Mouse (Mus musculus) embryonic facial prominence, embryonic 14.5 days (tissue): ENCODE results near the gene Zfhx3. TPM values are rescaled to one million over a fixed set of nuclear protein-coding genes. Genes with fewer than 3 reads are reported as not detected.

Source experiments
- ATAC-seq: fragments of 200-750 bp; cut with Nextera tagmentation; 2 replicates; pipeline ENCODE4 v1.8.0; 2017; ENCODE audit warnings: low read depth, moderate number of reproducible peaks, moderate TSS enrichment
- DNase-seq: peaks from one replicate; pipeline ENCODE4 v3.0.0-alpha.2; 2015; ENCODE audit warnings: low spot score
- H3K27ac ChIP-seq: fragments of 300-500 bp; sonication (generic); replicated peaks from 2 replicates; pipeline ENCODE4 v1.5.1; 2014; ENCODE audit warnings: low read depth, mild to moderate bottlenecking, low read length, moderate library complexity
- H3K27me3 ChIP-seq: fragments of 300-500 bp; sonication (generic); replicated peaks from 2 replicates; pipeline ENCODE4 v1.6.1; 2014; ENCODE audit warnings: low read length; ENCODE audit not compliant: control insufficient read depth, insufficient read depth
- H3K36me3 ChIP-seq: fragments of 300-500 bp; sonication (generic); 2 replicates; pipeline ENCODE4 v1.6.1; 2014; ENCODE audit warnings: low read length, mixed read lengths; ENCODE audit not compliant: control insufficient read depth, insufficient read depth
- H3K4me1 ChIP-seq: fragments of 300-500 bp; sonication (generic); 2 replicates; pipeline ENCODE4 v1.6.1; 2014; ENCODE audit warnings: antibody characterized with exemption, low read length; ENCODE audit not compliant: control insufficient read depth, insufficient read depth
- H3K4me2 ChIP-seq: fragments of 300-500 bp; sonication (generic); 2 replicates; pipeline ENCODE4 v1.6.1; 2014; ENCODE audit warnings: low read depth, mild to moderate bottlenecking, low read length, moderate library complexity, mixed read lengths
- H3K4me3 ChIP-seq: fragments of 300-500 bp; sonication (generic); 2 replicates; pipeline ENCODE4 v1.5.1; 2014; ENCODE audit warnings: low read depth, mild to moderate bottlenecking, low read length
- H3K9ac ChIP-seq: fragments of 300-500 bp; sonication (generic); 2 replicates; pipeline ENCODE4 v1.6.1; 2014; ENCODE audit warnings: low read depth, mild to moderate bottlenecking, low read length, moderate library complexity, mixed read lengths
- H3K9me3 ChIP-seq: fragments of 300-500 bp; sonication (generic); 2 replicates; pipeline ENCODE4 v1.6.1; 2016; ENCODE audit warnings: low read length; ENCODE audit not compliant: control insufficient read depth
- WGBS: fragments of 180-500 bp; shearing (Covaris S2); extraction: QIAGEN DNeasy Blood & Tissue Kit; methylation state at CpG from one replicate; pipeline ENCODE4 v1.1.7; 2014; 5-methylcytosine and 5-hydroxymethylcytosine counted together
- polyA plus RNA-seq: library from polyadenylated mRNA; unstranded; fragments of >200 nt; fragmentation: Nextera tagmentation; extraction: Ambion mirVana; gene quantifications from 2 replicates; pipeline ENCODE4 v1.2.1, GENCODE M21; 2014

Gene Zfhx3
- polyA plus RNA-seq, 1 experiment from 2014 or later = 14.2 TPM

- peak; percentile 33 for DNase-seq
- WGBS = 73% methylated on average over 2 of the region's 2 CpGs
- no peak for ATAC-seq
Measured at GRCm38 (mm10) chr8:108847356-108847755, 904.9 kb downstream of the Zfhx3 start.

GRCm38 (mm10) chr8:108848484-108848883 lies 906.0 kb downstream of the Zfhx3 start:
- WGBS = 77% methylated on average over 3 of the region's 3 CpGs
- Histone ChIP-seq H3K9me3 (no peaks in the 10 kb centered on the region), H3K9ac (no peak overlapping the region), H3K27ac (no peak overlapping the region), H3K4me1 (no peaks in the 10 kb centered on the region), H3K4me2 (no peak overlapping the region), H3K4me3 (no peak overlapping the region), H3K36me3 (no peaks in the 10 kb centered on the region; the same call in 1 of the 2 replicates), H3K27me3 (no peaks in the 10 kb centered on the region)
- no peak for ATAC-seq
- no peak for DNase-seq

More at GRCm38 (mm10) chr8:108847356-108847755, 904.9 kb downstream of the Zfhx3 start:
- H3K4me3 ChIP-seq = no peak overlapping the region
- no peak overlapping the region for H3K27ac ChIP-seq
- no peaks in the 10 kb centered on the region; the same call in 1 of the 2 replicates for H3K36me3 ChIP-seq
- no peak overlapping the region for H3K9ac ChIP-seq
- no peaks in the 10 kb centered on the region for H3K27me3 ChIP-seq
- H3K9me3 ChIP-seq = no peaks in the 10 kb centered on the region
- no peak overlapping the region for H3K4me2 ChIP-seq
- no peaks in the 10 kb centered on the region for H3K4me1 ChIP-seq

- no peak for DNase-seq
- WGBS = 90% methylated on average over 10 of the region's 10 CpGs
- 0 out of 2 replicates have a peak overlapping the region, but pooled peaks have one; percentile 30 for H3K9ac ChIP-seq
- peaks cover 16% of the 10 kb centered on the region; the same call in 1 of the 2 replicates for H3K36me3 ChIP-seq
- peaks cover 4% of the 10 kb centered on the region; the same call in 1 of the 2 replicates for H3K4me1 ChIP-seq
- H3K4me3 ChIP-seq = no peak overlapping the region
- no peak overlapping the region for H3K27ac ChIP-seq
- H3K4me2 ChIP-seq = no peak overlapping the region
- no peak for ATAC-seq
- no peaks in the 10 kb centered on the region for H3K9me3 ChIP-seq
- no peaks in the 10 kb centered on the region for H3K27me3 ChIP-seq
Measured at GRCm38 (mm10) chr8:108853028-108853427, 910.6 kb downstream of the Zfhx3 start.

- Histone ChIP-seq H3K9ac (no peak overlapping the region), H3K4me3 (no peak overlapping the region), H3K4me2 (no peak overlapping the region), H3K27me3 (no peaks in the 10 kb centered on the region), H3K36me3 (peaks cover 21% of the 10 kb centered on the region; the same call in 1 of the 2 replicates), H3K4me1 (peaks cover 4% of the 10 kb centered on the region; the same call in 1 of the 2 replicates), H3K9me3 (no peaks in the 10 kb centered on the region), H3K27ac (no peak overlapping the region)
- DNase-seq (no peak), ATAC-seq (no peak)
- 65% methylated on average over 12 of the region's 12 CpGs for WGBS
Measured at GRCm38 (mm10) chr8:108854444-108855102, 912.1 kb downstream of the Zfhx3 start.

GRCm38 (mm10) chr8:108859001-108859400 lies 916.6 kb downstream of the Zfhx3 start:
- H3K27me3 ChIP-seq = no peaks in the 10 kb centered on the region

GRCm38 (mm10) chr8:108859983-108860382 lies 917.5 kb downstream of the Zfhx3 start:
- Histone ChIP-seq H3K27me3 (no peaks in the 10 kb centered on the region), H3K9me3 (no peaks in the 10 kb centered on the region), H3K36me3 (peaks cover 26% of the 10 kb centered on the region; the same call in 1 of the 2 replicates), H3K4me3 (no peak overlapping the region), H3K9ac (no peak overlapping the region), H3K4me2 (no peak overlapping the region), H3K4me1 (no peaks in the 10 kb centered on the region), H3K27ac (no peak overlapping the region)
- ATAC-seq (no peak), DNase-seq (no peak)
- 69% methylated on average over 9 of the region's 9 CpGs for WGBS

More at GRCm38 (mm10) chr8:108859001-108859400, 916.6 kb downstream of the Zfhx3 start:
- Histone ChIP-seq H3K9me3 (no peaks in the 10 kb centered on the region), H3K4me3 (no peak overlapping the region), H3K4me2 (no peak overlapping the region), H3K36me3 (peaks cover 26% of the 10 kb centered on the region; the same call in 1 of the 2 replicates), H3K9ac (no peak overlapping the region), H3K27ac (no peak overlapping the region), H3K4me1 (peaks cover 4% of the 10 kb centered on the region; the same call in 1 of the 2 replicates)
- DNase-seq (no peak), ATAC-seq (no peak)
- WGBS = 85% methylated on average over 8 of the region's 8 CpGs

- Histone ChIP-seq H3K27ac (no peak overlapping the region), H3K4me1 (peaks cover 6% of the 10 kb centered on the region; the same call in 1 of the 2 replicates), H3K9ac (no peak overlapping the region), H3K4me2 (no peak overlapping the region), H3K9me3 (no peaks in the 10 kb centered on the region), H3K36me3 (peaks cover 6% of the 10 kb centered on the region; the same call in 1 of the 2 replicates), H3K27me3 (no peaks in the 10 kb centered on the region), H3K4me3 (no peak overlapping the region)
- no peak for DNase-seq
- 78% methylated on average over 10 of the region's 10 CpGs for WGBS
- no peak for ATAC-seq
Measured at GRCm38 (mm10) chr8:108863440-108863839, 921.0 kb downstream of the Zfhx3 start.

GRCm38 (mm10) chr8:108866430-108866829 lies 924.0 kb downstream of the Zfhx3 start:
- Histone ChIP-seq H3K27me3 (no peaks in the 10 kb centered on the region), H3K4me3 (no peak overlapping the region), H3K9ac (no peak overlapping the region), H3K4me2 (no peak overlapping the region), H3K4me1 (peaks cover 10% of the 10 kb centered on the region; the same call in 1 of the 2 replicates), H3K9me3 (no peaks in the 10 kb centered on the region), H3K27ac (no peak overlapping the region), H3K36me3 (no peaks in the 10 kb centered on the region)
- DNase-seq = no peak
- no peak for ATAC-seq
- WGBS = 88% methylated on average over 7 of the region's 7 CpGs
